Mouse (Mus musculus) T-helper 2 cell (primary cell): ENCODE data around the gene Eya2.

ENCODE experiments used
- in situ Hi-C: fragments of 300-600 bp; cut with MboI, MseI; formaldehyde crosslinking; loops from one replicate; pipeline ENCODE4 v1.15.1; 2025; ENCODE audit warnings: high pct_unique_total_duplicates

Eya2 gene

DNA sequence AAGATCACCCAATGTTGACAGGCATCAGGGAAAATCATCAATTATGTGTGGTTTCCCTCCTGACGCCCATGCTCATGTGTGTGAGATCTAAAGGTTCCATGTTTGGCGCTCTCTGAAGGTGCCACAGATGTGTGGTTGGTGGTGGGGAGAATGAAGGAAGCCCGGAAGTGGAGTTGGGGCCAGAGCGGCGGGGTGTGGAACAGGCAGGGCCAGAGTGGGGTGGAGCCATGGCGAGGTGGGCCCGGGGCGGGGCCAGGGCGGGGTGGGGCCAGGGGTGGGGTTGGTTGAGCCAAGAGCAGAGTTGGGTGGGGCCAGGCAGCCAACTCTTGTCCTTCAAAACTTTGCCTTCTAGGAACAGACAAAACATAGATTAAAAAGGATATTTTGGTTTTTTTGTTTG is 113.4 kb downstream of the Eya2 start:
- in situ Hi-C loops = no loop called here

DNA sequence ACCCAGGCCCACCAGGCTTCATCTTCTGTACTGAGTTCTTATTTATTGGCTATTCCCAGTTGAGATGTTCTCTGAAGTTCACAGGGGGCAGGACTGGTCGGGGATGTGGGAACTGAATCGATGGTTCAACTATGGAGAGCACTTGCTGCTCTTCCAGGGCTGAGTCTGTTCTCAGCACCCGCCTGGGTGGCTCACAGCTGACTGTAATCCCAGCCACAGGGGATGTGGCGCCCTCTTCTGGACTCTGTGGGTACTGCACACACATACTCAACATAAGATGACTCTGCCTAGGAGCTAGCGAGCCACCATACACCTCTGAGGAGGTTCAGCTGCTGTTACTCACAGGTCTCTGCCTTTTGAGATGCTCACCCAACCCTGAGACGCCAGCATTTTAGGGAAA is 121.9 kb downstream of the Eya2 start:
- in situ Hi-C loops = no loop called here

DNA sequence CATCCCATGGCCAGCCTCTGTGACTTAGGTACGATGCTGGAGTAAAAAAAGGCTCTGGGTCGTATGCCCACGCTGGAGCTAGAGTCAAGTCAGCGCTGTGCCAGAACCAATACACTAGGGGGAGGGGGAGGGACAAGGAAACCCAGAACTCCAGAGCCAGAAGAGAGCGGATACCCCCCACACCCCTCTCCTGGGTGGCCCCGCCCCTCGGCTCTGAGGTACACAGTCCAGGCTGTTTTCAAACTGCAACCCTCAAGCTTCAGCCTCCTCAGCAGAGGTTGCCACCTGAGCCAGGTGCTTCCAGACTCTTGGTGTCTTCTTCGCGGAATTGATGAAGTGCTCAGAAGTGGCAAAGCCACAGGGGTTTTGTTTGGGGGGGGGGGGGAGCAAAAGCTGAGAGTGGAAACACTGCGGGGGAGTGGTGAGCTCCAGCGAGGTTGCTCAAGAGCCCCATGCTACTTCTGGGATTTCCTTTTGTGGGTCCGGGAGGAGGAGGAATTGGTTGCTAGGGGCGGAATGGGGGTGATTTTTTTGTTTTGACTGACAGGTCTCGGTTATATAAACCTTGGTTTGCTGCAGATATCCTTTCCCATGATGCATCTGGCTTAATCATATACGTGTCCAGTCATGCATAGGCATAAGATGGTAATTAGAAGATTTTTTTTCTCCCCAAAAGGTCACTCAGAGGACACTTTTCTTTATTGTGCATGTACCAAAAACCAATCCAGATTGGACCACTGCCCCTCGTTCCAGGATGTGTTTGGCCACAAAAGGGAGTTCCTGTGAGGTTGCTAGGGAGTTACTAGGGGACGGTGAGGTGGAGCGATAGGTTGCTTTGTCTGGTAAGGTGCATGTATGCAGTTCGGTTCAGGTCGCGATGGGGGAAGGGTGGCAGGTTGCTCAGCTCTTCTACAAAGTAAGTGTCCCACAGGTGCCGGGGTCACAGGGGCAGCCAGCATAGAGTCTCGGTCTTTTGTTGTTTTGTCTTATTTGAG is 122.6 kb downstream of the Eya2 start:
- in situ Hi-C loops = no loop called here

DNA sequence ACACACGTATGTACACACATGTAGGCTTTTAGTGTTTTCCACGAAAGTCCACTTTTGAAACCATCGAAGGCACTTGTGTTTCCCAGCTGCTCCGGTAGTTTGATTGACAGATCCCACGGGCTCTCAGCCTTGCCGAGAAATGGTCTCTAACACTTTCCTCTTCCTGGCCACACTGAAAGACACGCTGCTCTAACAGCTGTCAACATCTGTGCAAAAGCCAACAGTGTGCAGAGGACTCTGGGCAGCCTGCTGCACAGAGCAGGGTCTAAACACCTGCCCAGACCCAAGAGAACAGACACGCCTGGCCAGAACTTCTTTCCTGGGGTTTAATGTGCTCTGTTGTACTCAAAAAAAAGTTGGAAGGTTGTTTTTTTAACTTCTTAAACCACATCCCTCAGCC is 124.5 kb downstream of the Eya2 start:
- in situ Hi-C loops = no loop called here

DNA sequence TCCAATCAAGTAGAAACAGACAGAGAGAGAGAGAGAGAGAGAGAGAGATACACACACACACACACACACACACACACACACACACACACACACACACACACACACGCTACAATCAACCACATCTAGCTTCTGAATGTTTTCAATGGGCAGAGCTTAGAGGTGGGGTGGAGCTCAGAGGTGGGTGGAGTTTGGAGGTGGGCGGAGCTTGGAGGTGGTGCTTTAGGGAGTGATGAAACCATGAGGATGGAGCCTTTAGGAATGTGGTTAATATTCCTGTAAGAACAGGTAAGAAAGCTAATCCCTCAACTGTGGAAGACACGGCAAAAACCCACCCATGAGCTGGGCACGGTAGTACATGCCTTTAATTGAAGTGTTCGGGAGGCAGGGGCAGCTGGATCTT is 127.1 kb downstream of the Eya2 start:
- in situ Hi-C loops = no loop called here

DNA sequence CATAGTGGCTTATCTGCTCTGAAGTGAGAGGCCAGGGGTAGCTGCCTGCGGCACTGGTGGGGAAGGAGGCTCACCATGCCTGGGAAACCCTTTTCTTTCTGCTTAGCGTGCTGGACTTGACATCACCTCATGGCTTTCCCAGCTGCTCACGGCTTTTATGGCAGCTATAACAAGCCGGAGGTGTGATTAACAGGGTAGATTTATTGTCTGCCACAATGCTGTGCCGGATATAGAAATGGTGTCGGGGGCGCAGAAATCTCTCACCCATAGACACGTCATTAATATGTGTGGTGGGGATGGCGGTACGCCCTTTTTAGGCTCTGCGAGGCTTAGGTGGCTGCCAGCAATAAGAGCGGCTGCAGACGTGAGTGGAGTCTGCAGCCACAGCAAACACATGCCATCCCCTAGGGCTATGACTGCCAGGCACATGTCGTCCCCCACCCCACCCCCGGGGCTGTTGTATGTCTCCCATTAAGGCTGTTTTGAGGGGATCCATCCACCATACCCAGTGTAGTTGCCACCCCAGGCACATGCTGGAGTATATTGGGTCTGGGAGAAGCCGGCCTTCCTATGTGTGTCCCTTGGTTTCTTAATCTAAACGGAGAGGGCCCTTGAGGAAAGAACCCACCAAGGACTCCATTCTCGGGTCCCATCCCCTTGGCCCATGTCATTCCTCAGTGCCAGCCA is 137.9 kb downstream of the Eya2 start:
- in situ Hi-C loops = no loop called here

DNA sequence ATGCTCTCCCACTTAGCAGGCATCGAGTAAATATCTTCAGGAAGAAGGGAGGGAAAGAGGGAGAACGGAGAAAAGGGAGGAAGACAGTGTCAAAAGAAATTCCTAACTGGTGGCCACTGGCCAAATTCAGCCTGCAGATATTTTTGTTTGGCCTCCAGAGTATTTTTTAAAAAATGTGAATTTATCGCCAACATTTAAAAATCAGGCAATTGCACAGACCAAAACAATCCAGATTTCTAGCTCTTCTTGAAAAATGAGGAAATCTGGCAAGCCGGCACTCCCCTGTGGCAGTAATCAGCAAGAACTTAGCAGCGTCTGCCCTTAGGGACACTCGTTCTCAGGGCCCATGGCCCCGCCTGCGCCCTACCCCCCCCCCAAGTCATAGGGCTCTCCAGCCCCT is 138.9 kb downstream of the Eya2 start:
- in situ Hi-C loops = no loop called here

DNA sequence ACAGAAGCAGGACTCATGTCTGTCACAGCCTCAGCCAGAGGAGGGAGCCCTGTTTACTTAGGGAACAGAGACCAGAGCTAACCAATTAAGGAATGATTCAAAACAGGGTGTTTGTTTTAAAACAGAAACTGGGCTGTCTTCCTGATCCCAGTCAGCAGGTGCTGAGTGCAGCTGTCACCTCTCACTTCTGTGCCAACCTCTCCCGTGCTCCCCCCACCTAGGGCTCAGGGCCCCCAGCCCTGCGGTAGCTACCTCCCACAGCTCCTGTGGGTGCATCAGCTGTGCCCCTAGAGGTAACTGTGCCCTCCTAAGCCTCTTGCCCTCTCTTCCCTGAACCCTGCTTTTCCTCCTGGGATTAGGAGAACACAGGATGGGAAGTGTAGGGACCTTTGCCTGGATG is 141.5 kb downstream of the Eya2 start:
- in situ Hi-C loops = no loop called here

DNA sequence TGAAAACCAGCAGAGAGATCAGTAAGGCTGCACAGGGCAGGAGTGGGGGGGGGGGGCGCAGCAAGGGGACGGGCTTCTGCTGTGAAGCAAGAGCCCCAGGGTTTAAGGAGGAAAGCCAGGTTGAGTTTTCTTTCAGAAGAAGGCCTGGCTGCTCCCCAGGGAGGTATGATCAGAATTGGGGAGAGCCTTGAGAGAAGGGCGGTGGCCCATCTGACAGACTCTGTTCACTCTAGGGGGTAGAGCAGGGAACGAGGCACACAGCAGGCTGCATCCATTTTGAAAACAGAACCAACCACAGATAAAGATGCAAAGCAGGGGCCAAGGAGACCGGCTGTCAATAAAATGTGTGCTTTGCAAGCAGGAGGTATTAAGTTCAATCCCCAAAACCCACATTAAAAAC is 145.5 kb downstream of the Eya2 start:
- in situ Hi-C loops = no loop called here

DNA sequence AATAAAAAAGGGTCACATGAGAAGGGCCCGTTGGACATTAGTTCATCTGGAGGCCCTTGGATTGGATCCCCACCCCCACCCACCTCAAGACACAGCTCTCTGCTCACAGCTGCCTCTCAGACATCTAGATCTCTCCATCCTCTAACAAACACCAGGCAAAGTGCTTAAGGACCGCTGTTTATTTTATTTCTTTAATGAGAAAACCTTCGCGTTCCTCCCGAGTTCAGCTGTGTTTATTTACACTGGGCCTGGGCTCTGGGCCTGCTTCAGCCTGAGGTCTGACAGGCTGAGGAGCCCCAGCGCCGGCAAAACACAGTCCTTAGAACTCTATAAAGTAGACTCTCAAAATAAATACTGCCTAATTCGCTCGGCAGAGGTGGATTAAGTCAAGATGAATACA is 146.2 kb downstream of the Eya2 start:
- in situ Hi-C loops = no loop called here

DNA sequence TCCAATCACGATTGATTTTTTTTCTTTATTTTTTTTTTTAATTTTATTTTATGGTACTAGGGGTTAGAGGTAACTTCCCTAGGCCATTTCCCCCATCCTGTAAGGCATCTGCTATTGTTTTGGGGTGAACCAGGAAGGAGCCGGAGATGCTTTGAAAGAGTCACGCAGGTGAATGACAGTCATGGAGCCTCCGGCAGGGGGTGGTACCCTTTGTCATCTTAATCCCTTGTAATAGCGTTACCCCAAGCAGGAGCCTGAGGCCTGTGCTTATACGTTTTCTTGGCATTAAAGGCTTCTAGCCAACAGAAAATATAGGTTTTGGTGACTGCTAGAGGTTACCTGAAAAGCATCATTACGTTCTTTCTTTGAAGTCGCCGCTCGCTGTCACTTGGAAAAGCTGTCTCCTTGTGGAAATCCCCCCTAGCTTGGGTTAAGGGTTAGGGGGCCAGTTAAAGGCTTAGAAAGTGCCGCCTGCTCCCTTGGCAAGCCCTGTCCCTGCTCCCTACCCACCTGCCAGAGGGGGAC is 146.8 kb downstream of the Eya2 start:
- in situ Hi-C loops = no loop called here

DNA sequence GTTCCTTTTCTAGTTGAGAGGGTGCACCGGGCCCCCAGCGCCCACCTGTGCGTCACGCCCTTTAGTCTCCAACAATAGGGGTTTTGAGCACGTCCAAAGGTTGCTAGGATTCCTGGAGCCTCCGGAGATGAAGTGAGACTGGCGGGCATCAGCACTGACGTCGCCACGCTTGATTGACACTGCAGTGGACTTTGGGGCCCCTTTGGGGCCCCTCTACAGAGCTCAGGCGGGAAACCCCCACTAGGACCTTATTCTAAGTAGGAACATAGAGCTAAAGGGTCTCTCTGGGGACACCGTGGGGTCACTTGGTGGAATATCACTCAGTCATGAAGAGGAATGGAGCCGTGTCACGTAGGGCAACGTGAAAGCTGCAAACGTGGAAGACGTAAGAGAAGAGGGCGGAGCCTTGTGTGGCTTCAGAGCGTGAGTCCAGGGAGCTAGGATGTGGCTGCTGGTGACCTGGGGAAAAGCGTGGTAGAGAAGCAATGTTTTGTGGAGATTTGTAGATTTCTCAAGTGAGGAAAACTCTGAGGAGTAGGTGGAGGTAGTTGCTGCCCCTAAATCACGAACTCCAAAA is 147.5 kb downstream of the Eya2 start:
- in situ Hi-C loops = no loop called here

DNA sequence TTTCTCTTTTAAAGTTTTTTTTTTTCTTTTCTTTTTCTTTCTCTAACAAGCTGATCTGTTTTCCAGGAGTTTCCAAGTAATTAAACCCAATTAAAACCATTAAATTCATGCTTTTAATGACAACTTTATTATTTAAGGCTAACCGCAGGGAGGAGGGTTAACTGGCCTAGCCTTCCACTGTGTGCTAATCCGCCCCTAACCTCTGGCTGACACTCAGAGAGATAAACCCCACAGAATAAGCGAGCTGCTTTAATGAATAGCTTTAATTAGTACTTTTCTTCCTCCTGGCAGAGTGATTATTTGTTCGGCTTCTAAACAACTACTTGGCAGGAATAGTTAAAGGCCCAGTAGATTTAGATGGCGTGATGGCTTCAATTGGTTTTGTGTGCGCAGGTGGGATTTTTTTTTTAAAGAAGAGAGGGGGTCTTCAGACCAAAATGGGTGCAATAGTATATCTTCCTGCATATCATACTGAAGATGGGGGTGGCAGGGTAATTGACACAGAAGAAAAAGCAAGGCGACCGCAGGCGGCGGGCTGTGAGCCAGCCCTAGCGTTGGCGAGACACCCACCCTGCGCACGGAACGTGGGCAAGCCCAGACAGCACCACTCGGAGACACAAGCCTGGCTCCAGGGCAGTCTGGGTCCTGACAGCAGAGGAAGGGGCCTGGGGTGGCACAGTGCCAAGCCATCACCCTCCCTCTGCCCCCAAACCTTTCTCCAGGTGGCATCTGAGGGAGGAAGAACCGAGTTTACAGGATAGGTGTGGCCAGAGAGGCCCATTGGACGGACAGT is 150.7 kb downstream of the Eya2 start:
- in situ Hi-C loops = no loop called here

DNA sequence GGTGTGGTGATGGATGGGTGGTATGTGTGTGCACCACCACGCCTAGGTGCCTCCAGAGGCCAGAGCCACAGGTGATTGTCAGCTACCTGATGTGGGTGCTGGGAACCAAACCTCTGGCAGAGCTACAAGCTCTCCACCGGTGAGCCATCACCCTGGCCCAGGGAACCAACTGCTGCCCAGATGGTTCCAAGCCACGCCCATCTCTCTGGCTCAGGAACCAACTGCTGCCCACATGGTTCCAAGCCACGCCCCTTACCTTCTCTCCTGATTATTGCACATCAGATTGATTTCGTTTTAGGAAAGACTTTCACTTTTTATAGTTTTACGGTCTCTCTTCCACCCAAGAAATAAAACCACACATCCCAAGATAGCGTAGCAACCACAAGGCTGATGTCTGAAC is 153.1 kb downstream of the Eya2 start:
- in situ Hi-C loops = no loop called here

DNA sequence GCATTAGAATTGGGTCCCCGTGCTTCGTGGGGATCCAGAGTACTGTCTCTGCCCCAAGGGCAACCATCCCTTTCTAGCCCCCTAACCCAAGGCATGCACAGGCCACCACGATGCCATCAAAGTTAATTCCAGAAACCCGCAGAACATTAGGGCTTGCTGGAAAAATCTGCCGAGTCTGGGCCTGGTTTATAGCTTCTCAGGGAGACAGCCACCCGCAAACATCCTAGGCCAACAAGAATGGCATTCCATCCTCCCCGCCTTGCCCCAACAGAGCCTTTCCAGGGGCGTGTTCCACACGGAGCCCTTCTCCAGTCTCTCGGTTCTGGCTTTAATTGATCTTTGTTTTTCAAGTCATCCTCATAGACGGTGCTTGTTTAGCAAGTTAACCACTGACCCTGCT is 153.6 kb downstream of the Eya2 start:
- in situ Hi-C loops = no loop called here

DNA sequence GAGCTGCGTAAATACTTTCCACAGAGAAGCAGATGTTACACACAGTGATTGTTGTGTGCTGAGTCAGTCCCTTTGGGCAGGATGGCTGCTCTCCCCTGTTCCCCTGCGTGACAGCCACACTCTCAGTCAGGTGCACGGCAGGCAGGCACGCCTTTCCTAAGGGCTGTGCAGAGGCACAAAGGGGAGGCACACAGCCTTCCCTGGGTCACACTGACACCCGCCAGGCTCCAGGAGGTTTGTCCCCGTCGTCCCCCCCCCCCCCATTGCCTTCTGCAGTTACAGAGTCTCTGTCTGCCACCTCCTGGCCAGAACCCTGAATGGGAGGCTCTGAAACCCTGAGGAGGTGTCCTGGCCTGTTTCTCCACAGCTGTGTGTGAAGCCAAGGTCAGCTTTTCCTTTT is 156.2 kb downstream of the Eya2 start:
- in situ Hi-C loops = no loop called here

DNA sequence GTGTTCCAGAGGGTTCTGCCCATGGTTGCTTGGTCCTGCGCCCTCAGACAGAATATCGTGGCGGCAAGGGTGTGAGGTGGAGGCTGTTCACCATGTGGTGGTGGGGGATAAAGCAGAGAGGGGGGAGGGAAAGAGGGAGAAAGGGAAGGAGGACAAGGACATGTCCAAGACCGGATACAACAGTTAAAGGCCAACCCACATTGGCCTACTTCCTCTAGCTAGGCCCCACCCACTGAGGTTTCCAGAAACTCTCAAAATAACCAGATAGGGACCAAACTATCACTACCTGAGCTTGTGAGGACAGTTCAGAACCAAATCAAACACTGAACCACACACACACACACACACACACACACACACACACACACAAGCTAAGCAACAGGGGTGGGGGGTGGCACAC is 157.9 kb downstream of the Eya2 start:
- in situ Hi-C loops = no loop called here

DNA sequence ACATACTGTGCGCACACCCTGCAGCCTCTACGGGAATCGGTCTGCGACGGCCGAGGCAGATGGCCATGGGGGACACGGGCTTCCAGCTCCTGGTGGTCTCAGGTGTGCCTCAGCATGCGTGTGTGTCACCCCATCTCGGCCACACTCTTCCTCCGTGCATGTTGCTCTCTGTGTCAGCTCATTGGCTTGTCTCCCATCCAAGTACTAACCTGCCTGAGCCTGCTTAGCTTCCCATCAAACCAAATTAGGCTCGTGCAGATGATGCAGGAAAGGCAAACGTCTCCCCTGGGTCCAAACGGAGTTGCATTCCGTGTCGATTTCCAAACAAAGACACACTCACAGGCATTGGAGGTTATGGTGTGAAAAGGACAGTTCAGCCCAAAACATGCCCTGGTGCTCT is 163.0 kb downstream of the Eya2 start:
- in situ Hi-C loops = no loop called here

DNA sequence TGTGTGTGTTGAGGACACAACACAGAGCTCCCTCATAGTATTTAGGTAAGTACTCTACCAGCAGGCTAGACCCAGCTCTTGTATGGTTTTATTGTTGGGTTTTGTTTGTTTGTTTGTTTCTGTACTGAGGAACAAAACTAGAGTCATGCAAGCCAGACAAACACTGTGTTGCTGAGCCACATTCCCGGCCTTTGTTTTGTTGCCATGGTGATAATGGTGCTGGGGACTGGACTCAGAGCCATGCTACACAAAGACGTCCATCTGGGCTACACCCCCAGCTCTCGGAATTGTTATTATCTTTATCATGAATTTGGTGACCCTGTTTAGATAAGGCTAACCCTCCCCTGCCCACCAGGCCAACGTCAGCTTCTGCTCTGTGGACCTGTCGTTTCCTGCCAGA is 163.7 kb downstream of the Eya2 start:
- in situ Hi-C loops = no loop called here

DNA sequence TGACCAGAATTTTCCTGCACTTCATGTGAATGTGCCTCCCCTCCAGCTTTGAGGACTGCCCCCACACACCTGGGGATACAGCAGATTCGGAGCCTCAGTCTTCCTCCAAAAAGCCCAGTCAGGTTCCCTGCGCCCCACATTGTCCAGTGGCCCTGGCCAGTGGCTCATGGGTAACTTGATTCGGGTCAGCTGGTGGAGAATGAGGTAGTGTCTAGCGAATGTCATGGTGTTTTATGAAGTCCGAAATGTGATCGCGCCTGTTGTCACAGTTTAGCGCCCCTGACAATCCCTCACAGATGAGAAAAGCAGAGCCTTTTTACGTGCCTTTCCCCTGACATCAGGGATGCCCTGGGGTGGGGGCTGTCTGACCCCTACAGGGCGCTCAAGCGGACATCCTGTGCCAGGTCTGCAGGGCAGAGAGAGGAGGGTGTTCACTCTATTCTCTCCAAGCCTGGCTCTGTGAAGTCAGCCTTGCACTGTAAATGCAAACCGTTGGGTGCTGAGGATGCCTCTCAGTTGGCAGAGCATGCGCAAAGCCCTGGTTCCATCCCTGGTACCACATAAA is 164.7 kb downstream of the Eya2 start:
- in situ Hi-C loops = no loop called here

DNA sequence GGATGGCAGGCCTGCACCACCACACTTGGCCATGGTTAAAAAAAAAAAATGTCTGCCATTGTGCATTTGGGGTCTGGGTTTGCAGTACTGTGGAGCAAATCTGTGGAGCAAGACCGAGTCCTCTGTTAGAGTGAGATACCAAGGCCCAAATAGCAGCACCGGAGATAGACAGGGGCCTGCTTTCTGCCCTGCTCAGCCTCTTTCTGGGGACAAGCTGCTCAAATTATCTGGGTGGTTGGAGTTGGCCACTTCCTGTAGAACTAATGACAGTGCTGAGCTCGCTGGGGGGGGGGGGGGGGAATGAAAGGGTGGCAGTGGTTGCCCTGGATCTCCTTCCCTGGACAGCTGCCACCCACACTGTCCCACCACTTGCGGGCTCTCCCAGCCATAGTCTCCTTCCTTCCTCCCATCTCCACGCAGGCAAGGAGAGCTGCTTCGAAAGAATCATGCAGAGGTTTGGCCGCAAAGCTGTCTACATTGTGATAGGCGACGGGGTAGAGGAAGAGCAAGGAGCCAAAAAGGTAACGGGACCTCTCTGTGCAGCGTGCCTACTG is 174.1 kb downstream of the Eya2 start:
- in situ Hi-C loops = no loop called here
